8 mouse cellular contexts compared by ENCODE assay signal in genomic region chr2:29747852-29748251, GRCm38 (mm10). TPM values are rescaled to one million over a fixed set of nuclear protein-coding genes. Genes with fewer than 3 reads are reported as not detected.
A peak's percentile ranks its signal among the peaks of the same experiment; 100 is the strongest.
DNase-seq lines count a peak whose midpoint lies in the region; ATAC-seq lines count a peak whose summit lies in the region.

No protein-coding gene starts in this region.

- 43% methylated on average over 5 of the region's 5 CpGs for WGBS in embryonic facial prominence, embryonic 11.5 days

- H3K27me3 ChIP-seq in embryonic facial prominence, embryonic 11.5 days (ENCODE audit: control insufficient read depth, insufficient read depth, low read length) = peaks cover 42% of the 10 kb centered on the region

- H3K4me1 ChIP-seq in embryonic facial prominence, embryonic 11.5 days (ENCODE audit: control insufficient read depth, insufficient read depth, low read length) = peaks cover 5% of the 10 kb centered on the region

- H3K9me3 ChIP-seq in embryonic facial prominence, embryonic 11.5 days (replicated peaks; ENCODE audit: control insufficient read depth, low read length) = no peaks in the 10 kb centered on the region

- H3K36me3 ChIP-seq in embryonic facial prominence, embryonic 11.5 days (replicated peaks; ENCODE audit: control insufficient read depth, insufficient read depth, low read depth, low read length) = no peaks in the 10 kb centered on the region

- peak; percentile 32 for DNase-seq in CD4-positive, CD25-positive, alpha-beta regulatory T cell, adult 2 months (ENCODE audit: low read depth, low spot score)
- DNase-seq in kidney, postnatal 4 days = peak; percentile 55 to 64
- DNase-seq in kidney, adult 8-10 months = no peak
- DNase-seq in embryonic facial prominence, embryonic 11.5 days (ENCODE audit: low spot score) = peak; percentile 36
- peak; percentile 27 for DNase-seq in neural tube, embryonic 10.5 days (ENCODE audit: extremely low spot score, low spot score)
- DNase-seq in urinary bladder, postnatal 25 days (ENCODE audit: low spot score) = no peak
- no peak for DNase-seq in testis, postnatal 10 days (ENCODE audit: low spot score)

- no peak overlapping the region for H3K4me3 ChIP-seq in embryonic facial prominence, embryonic 11.5 days (ENCODE audit: low read depth, low read length)

- H3K27ac ChIP-seq in embryonic facial prominence, embryonic 11.5 days (replicated peaks; ENCODE audit: low read depth, low read length) = no peak overlapping the region

- ATAC-seq in CD4-positive, CD25-positive, alpha-beta regulatory T cell, adult 4 months = no peak
- ATAC-seq in embryonic facial prominence, embryonic 11.5 days (replicated peaks; ENCODE audit: insufficient number of reproducible peaks, low FRiP score, low TSS enrichment, low read depth) = no peak

- no peak overlapping the region for H3K9ac ChIP-seq in embryonic facial prominence, embryonic 11.5 days (replicated peaks; ENCODE audit: low read length)

- no peak overlapping the region for H3K4me2 ChIP-seq in embryonic facial prominence, embryonic 11.5 days (ENCODE audit: low read depth, low read length)

RNA-seq across cellular contexts. Expression of gene Gm13420, which starts 3.6 kb away (rescaled TPM):
- under 1 TPM in 1 of 2 experiments, not detected in 1; 0.30 TPM for polyA plus RNA-seq in CD4-positive, CD25-positive, alpha-beta regulatory T cell, adult 4 months (2017; shearing (Covaris generic))
- polyA plus RNA-seq in embryonic facial prominence, embryonic 11.5 days (2014; fragmentation: Nextera tagmentation; extraction: Ambion mirVana) = 0.25 TPM in 1 of 2 replicates, not detected in the other

RNA-seq across cellular contexts. Expression of gene Gm13547, which starts 11.3 kb away (rescaled TPM):
- not detected for polyA plus RNA-seq in CD4-positive, CD25-positive, alpha-beta regulatory T cell, adult 4 months (2017; shearing (Covaris generic))
- not detected in 2 replicates for polyA plus RNA-seq in embryonic facial prominence, embryonic 11.5 days (2014; fragmentation: Nextera tagmentation; extraction: Ambion mirVana)

RNA-seq across cellular contexts. Expression of gene Coq4, which starts 39.4 kb away (rescaled TPM):
- 10 to 100 TPM in 1 of 2 experiments, 1 to 10 TPM in 1; 5.0 to 11.6 TPM for polyA plus RNA-seq in CD4-positive, CD25-positive, alpha-beta regulatory T cell, adult 4 months (2017; shearing (Covaris generic))
- 34.6 and 39.2 TPM in 2 replicates for polyA plus RNA-seq in embryonic facial prominence, embryonic 11.5 days (2014; fragmentation: Nextera tagmentation; extraction: Ambion mirVana)

RNA-seq across cellular contexts. Expression of gene Trub2, which starts 40.5 kb away (rescaled TPM):
- 10 to 100 TPM; 20.3 to 34.2 TPM for polyA plus RNA-seq in CD4-positive, CD25-positive, alpha-beta regulatory T cell, adult 4 months (2017; shearing (Covaris generic))
- 29.1 and 32.3 TPM in 2 replicates for polyA plus RNA-seq in embryonic facial prominence, embryonic 11.5 days (2014; fragmentation: Nextera tagmentation; extraction: Ambion mirVana)

RNA-seq across cellular contexts. Expression of gene Slc27a4, which starts 54.6 kb away (rescaled TPM):
- 1 to 10 TPM; 1.1 to 1.8 TPM for polyA plus RNA-seq in CD4-positive, CD25-positive, alpha-beta regulatory T cell, adult 4 months (2017; shearing (Covaris generic))
- 11.0 and 11.3 TPM in 2 replicates for polyA plus RNA-seq in embryonic facial prominence, embryonic 11.5 days (2014; fragmentation: Nextera tagmentation; extraction: Ambion mirVana)

Comparison
In these comparisons a context has a peak if more than half of its experiments do, and no peak if none do; other contexts are left out.
1. DNase-seq: peak in CD4-positive, CD25-positive, alpha-beta regulatory T cell, adult 2 months (single experiment), kidney, postnatal 4 days (2 of 2), embryonic facial prominence, embryonic 11.5 days (single experiment) and neural tube, embryonic 10.5 days (single experiment); none in kidney, adult 8-10 months (0 of 2), urinary bladder, postnatal 25 days (single experiment) and testis, postnatal 10 days (single experiment).